ENCODE assay signal across 27 mouse cellular contexts in genomic region chr9:8451471-8451870, GRCm38 (mm10).
"Had no signal": no experiment of that assay in that cellular context is flagged by ENCODE, and none has a peak within 500 bp of the region (broad histone marks: within the 10 kb centered on the region; RNA-seq: fewer than 3 reads in every experiment).

No protein-coding gene starts in this region.

- H3K4me2 ChIP-seq: heart, embryonic 12.5 days; hindbrain, embryonic 12.5 days; hindbrain, embryonic 14.5 days; intestine, embryonic 15.5 days; limb, embryonic 12.5 days; liver, embryonic 11.5 days; liver, embryonic 13.5 days had no signal

- DNase-seq: gastrocnemius, adult 2 months; gastrocnemius, postnatal 10 days; gastrocnemius, postnatal 25 days; heart, adult 18-20 months; heart, postnatal 10 days; heart, postnatal 4 days; kidney, adult 18-20 months; kidney, adult 8-10 months; kidney, postnatal 10 days; kidney, postnatal 25 days; kidney, postnatal 4 days; liver; liver, embryonic 13.5 days had no signal

- H3K9me3 ChIP-seq: heart, embryonic 10.5 days; heart, embryonic 12.5 days; hindbrain, embryonic 10.5 days; hindbrain, embryonic 12.5 days; intestine, embryonic 15.5 days; limb, embryonic 10.5 days; limb, embryonic 12.5 days; liver, embryonic 13.5 days had no signal

- H3K4me3 ChIP-seq: gastrocnemius, adult 2 months; heart, embryonic 10.5 days; heart, embryonic 12.5 days; hindbrain, embryonic 10.5 days; hindbrain, embryonic 12.5 days; intestine, embryonic 15.5 days; layer of hippocampus, adult 2 months; left cerebral cortex, adult 2 months; limb, embryonic 10.5 days; limb, embryonic 12.5 days; liver, embryonic 13.5 days had no signal

- H3K9ac ChIP-seq: heart, embryonic 12.5 days; hindbrain, embryonic 12.5 days; hindbrain, embryonic 14.5 days; intestine, embryonic 15.5 days; limb, embryonic 12.5 days; liver, embryonic 13.5 days had no signal

- H3K27ac ChIP-seq: gastrocnemius, adult 2 months; heart, embryonic 10.5 days; hindbrain, embryonic 10.5 days; hindbrain, embryonic 12.5 days; hindbrain, embryonic 14.5 days; intestine, embryonic 15.5 days; layer of hippocampus, adult 2 months; left cerebral cortex, adult 2 months; limb, embryonic 10.5 days; limb, embryonic 12.5 days; liver, embryonic 13.5 days had no signal

- H3K36me3 ChIP-seq: heart, embryonic 10.5 days; heart, embryonic 12.5 days; hindbrain, embryonic 10.5 days; hindbrain, embryonic 12.5 days; intestine, embryonic 15.5 days; limb, embryonic 10.5 days; limb, embryonic 12.5 days; liver, embryonic 13.5 days had no signal

- H3K27me3 ChIP-seq: heart, embryonic 12.5 days; hindbrain, embryonic 12.5 days; intestine, embryonic 15.5 days; limb, embryonic 12.5 days; liver, embryonic 13.5 days had no signal

- H3K4me1 ChIP-seq: heart, embryonic 10.5 days; heart, embryonic 12.5 days; hindbrain, embryonic 10.5 days; hindbrain, embryonic 12.5 days; intestine, embryonic 15.5 days; limb, embryonic 10.5 days; limb, embryonic 12.5 days; liver, embryonic 13.5 days had no signal

- ATAC-seq: hindbrain, embryonic 16.5 days; inflammation-experienced regulatory T-cells, adult 6 months; intestine, embryonic 15.5 days; intestine, postnatal 0 days had no signal
